Mouse (Mus musculus) right cerebral cortex, adult 18-20 months (tissue): Measurements from ENCODE around the gene Rer1.

Experiments
- DNase-seq: peaks from one replicate; pipeline ENCODE4 v3.0.0; 2022; ENCODE audit warnings: mixed read lengths

The Rer1 gene

GRCm38 (mm10) chr4:155086108-155087024, at the start of gene Rer1, which contains the start of gene Morn1:
Gene Rer1, minus strand, starts transcription at chr4:155086382.
Gene Morn1, plus strand, starts transcription at chr4:155086577.
- peak; percentile 100 for DNase-seq

GRCm38 (mm10) chr4:155134686-155135172, 48.5 kb upstream of the Rer1 start:
- DNase-seq: no peak

GRCm38 (mm10) chr4:155133658-155134417, 47.7 kb upstream of the Rer1 start:
- no peak for DNase-seq

- DNase-seq: no peak
These were observed 47.0 kb upstream of the Rer1 start for GRCm38 (mm10) chr4:155133188-155133587.

GRCm38 (mm10) chr4:155130616-155131015, 44.4 kb upstream of the Rer1 start:
- DNase-seq: no peak

GRCm38 (mm10) chr4:155129996-155130395, 43.8 kb upstream of the Rer1 start:
- peak; percentile 96 for DNase-seq

- DNase-seq: peak; percentile 71
These were observed 43.1 kb upstream of the Rer1 start for GRCm38 (mm10) chr4:155129132-155129917.

- no peak for DNase-seq
These were observed 42.2 kb upstream of the Rer1 start for GRCm38 (mm10) chr4:155128411-155128810.

- no peak for DNase-seq
These were observed 40.6 kb upstream of the Rer1 start for GRCm38 (mm10) chr4:155126602-155127372.

GRCm38 (mm10) chr4:155126194-155126593, 40.0 kb upstream of the Rer1 start:
- no peak for DNase-seq

- DNase-seq: no peak
These were observed 39.1 kb upstream of the Rer1 start for GRCm38 (mm10) chr4:155125310-155125709.

- DNase-seq: no peak
These were observed 37.8 kb upstream of the Rer1 start for GRCm38 (mm10) chr4:155123868-155124534.

- DNase-seq: peak; percentile 98
These were observed 36.4 kb upstream of the Rer1 start for GRCm38 (mm10) chr4:155122444-155123040.

GRCm38 (mm10) chr4:155121915-155122443, 35.8 kb upstream of the Rer1 start:
- no peak for DNase-seq

- no peak for DNase-seq
These were observed 35.0 kb upstream of the Rer1 start for GRCm38 (mm10) chr4:155121222-155121621.

GRCm38 (mm10) chr4:155120583-155120982, 34.4 kb upstream of the Rer1 start:
- no peak for DNase-seq

- no peak for DNase-seq
These were observed 33.9 kb upstream of the Rer1 start for GRCm38 (mm10) chr4:155120038-155120437.

- no peak for DNase-seq
These were observed 32.1 kb upstream of the Rer1 start for GRCm38 (mm10) chr4:155118278-155118677.

- no peak for DNase-seq
These were observed 31.3 kb upstream of the Rer1 start for GRCm38 (mm10) chr4:155117396-155117978.

GRCm38 (mm10) chr4:155116607-155117006, 30.4 kb upstream of the Rer1 start:
- no peak for DNase-seq
